In genomic region chr9:62137259-62137658, GRCm38 (mm10) we compare ENCODE assay signal across 9 mouse cellular contexts. TPM values are rescaled to one million over a fixed set of nuclear protein-coding genes. Genes with fewer than 3 reads are reported as not detected.
DNase-seq lines count a peak whose midpoint lies in the region; ATAC-seq and TF ChIP-seq lines count a peak whose summit lies in the region.
"Had no signal": no experiment of that assay in that cellular context is flagged by ENCODE, and none has a peak within 500 bp of the region (broad histone marks: within the 10 kb centered on the region; RNA-seq: fewer than 3 reads in every experiment).

No protein-coding gene starts in this region.

- no peak for TF ChIP-seq CTCF in MEL (IDR thresholded peaks at IDR 0.05 in 2 of 3, conservative IDR thresholded peaks at IDR 0.05 in 1 of 3; ENCODE audit: control insufficient read depth in 1 of 3, insufficient read depth in 1 of 3, low read depth in 2 of 3, low read length in 3 of 3, poor library complexity in 1 of 3, severe bottlenecking in 1 of 3)
- TF ChIP-seq CTCF in lung, postnatal 0 days (IDR thresholded peaks at IDR 0.05) = no peak

- H3K4me1 ChIP-seq in heart, embryonic 10.5 days = 0 out of 2 replicates have a peak, but pooled peaks cover 3% of the 10 kb centered on the region
- no peaks in the 10 kb centered on the region for H3K4me1 ChIP-seq in MEL (ENCODE audit: control insufficient read depth in 1 of 2, insufficient read depth in 2 of 2, low read length in 2 of 2)
- H3K4me1 ChIP-seq in lung, postnatal 0 days (ENCODE audit: insufficient read depth, low read depth, low read length) = no peaks in the 10 kb centered on the region
- H3K4me1 ChIP-seq: heart, embryonic 13.5 days had no signal

- DNase-seq in heart, adult 11 months = peak; percentile 90
- no peak for DNase-seq in heart, embryonic 10.5 days (ENCODE audit: low spot score)
- DNase-seq in MEL (ENCODE audit: low read depth, low spot score) = peak; percentile 24
- DNase-seq in fibroblast of lung, adult 2 months (ENCODE audit: low read depth) = peak; percentile 90
- peak; percentile 18 to 33 for DNase-seq in kidney, postnatal 36 days
- DNase-seq in lung, postnatal 0 days (ENCODE audit: low spot score) = peak; percentile 84
- peak; percentile 47 for DNase-seq in skeletal muscle tissue, adult 2 months (ENCODE audit: low read depth, low spot score)
- no peak for DNase-seq in T-cell, adult 2 months (ENCODE audit: low spot score)

- H3K4me2 ChIP-seq in lung, postnatal 0 days (replicated peaks; ENCODE audit: low read depth, low read length) = no peak overlapping the region
- H3K4me2 ChIP-seq: heart, embryonic 13.5 days had no signal

- H3K27ac ChIP-seq in heart, embryonic 10.5 days = no peak overlapping the region
- H3K27ac ChIP-seq in MEL (ENCODE audit: control insufficient read depth, low read depth, low read length) = no peak overlapping the region
- H3K27ac ChIP-seq in lung, postnatal 0 days (ENCODE audit: low read length) = no peak overlapping the region
- H3K27ac ChIP-seq: heart, embryonic 13.5 days had no signal

- TF ChIP-seq EP300 in MEL (IDR thresholded peaks at IDR 0.05; ENCODE audit: low read depth in 1 of 2, low read length in 2 of 2) = no peak
- no peak for TF ChIP-seq EP300 in lung, postnatal 0 days (IDR thresholded peaks at IDR 0.05)

- peaks cover 3% of the 10 kb centered on the region; the same call in 1 of the 2 replicates for H3K27me3 ChIP-seq in heart, embryonic 10.5 days (ENCODE audit: insufficient read depth, poor library complexity, severe bottlenecking)
- peaks cover 18 to 40% of the 10 kb centered on the region in 2 experiments for H3K27me3 ChIP-seq in MEL (ENCODE audit: control insufficient read depth in 1 of 2, insufficient read depth in 2 of 2, low read length in 2 of 2)
- H3K27me3 ChIP-seq in lung, postnatal 0 days (replicated peaks; ENCODE audit: insufficient read depth, low read length) = no peaks in the 10 kb centered on the region

- no peaks in the 10 kb centered on the region for H3K9me3 ChIP-seq in heart, embryonic 10.5 days
- no peaks in the 10 kb centered on the region for H3K9me3 ChIP-seq in MEL (replicated peaks; ENCODE audit: insufficient read depth, low read length)
- H3K9me3 ChIP-seq in lung, postnatal 0 days (ENCODE audit: low read length) = no peaks in the 10 kb centered on the region
- H3K9me3 ChIP-seq: heart, embryonic 13.5 days had no signal

- H3K36me3 ChIP-seq in heart, embryonic 10.5 days = no peaks in the 10 kb centered on the region
- H3K36me3 ChIP-seq in MEL (ENCODE audit: control insufficient read depth in 1 of 2, insufficient read depth in 2 of 2, low read length in 2 of 2) = no peaks in the 10 kb centered on the region
- H3K36me3 ChIP-seq in lung, postnatal 0 days (ENCODE audit: insufficient read depth, low read length) = no peaks in the 10 kb centered on the region
- H3K36me3 ChIP-seq: heart, embryonic 13.5 days had no signal

- no peak for TF ChIP-seq POLR2A in MEL (IDR thresholded peaks at IDR 0.05; ENCODE audit: control insufficient read depth in 1 of 2, insufficient read depth in 1 of 2, low read depth in 1 of 2, low read length in 2 of 2, poor library complexity in 1 of 2)

- 63% methylated on average over 8 of the region's 8 CpGs for WGBS in heart, embryonic 10.5 days
- 37% methylated on average over 8 of the region's 8 CpGs for WGBS in lung, postnatal 0 days

- H3K4me3 ChIP-seq in heart, embryonic 10.5 days = no peak overlapping the region
- H3K4me3 ChIP-seq in MEL (ENCODE audit: control insufficient read depth in 1 of 2, insufficient read depth in 1 of 2, low read depth in 2 of 2, low read length in 2 of 2) = no peak overlapping the region
- H3K4me3 ChIP-seq in lung, postnatal 0 days (ENCODE audit: low read depth, low read length) = no peak overlapping the region
- H3K4me3 ChIP-seq: heart, embryonic 13.5 days had no signal

- no peak overlapping the region for H3K9ac ChIP-seq in MEL (ENCODE audit: control insufficient read depth, low read depth, low read length, poor library complexity, severe bottlenecking)
- no peak overlapping the region for H3K9ac ChIP-seq in lung, postnatal 0 days (replicated peaks; ENCODE audit: low read depth)
- H3K9ac ChIP-seq: heart, embryonic 13.5 days had no signal

- no peak for TF ChIP-seq RAD21 in MEL (IDR thresholded peaks at IDR 0.05; ENCODE audit: low read depth, low read length)

- ATAC-seq in lung, postnatal 0 days = no peak; the same call in 1 of the 2 replicates

- no peaks in the 10 kb centered on the region for H3K79me2 ChIP-seq in MEL (ENCODE audit: control insufficient read depth, insufficient read depth, low read length, poor library complexity)

TF ChIP-seq in MEL, 35 proteins besides CTCF, POLR2A, EP300 and RAD21:
- TF ChIP-seq CHD1 (IDR thresholded peaks at IDR 0.05; ENCODE audit: low read depth, low read length) = no peak
- TF ChIP-seq GABPA (IDR thresholded peaks at IDR 0.05; ENCODE audit: low read depth, low read length) = no peak
- no peak for TF ChIP-seq USF1 (IDR thresholded peaks at IDR 0.05; ENCODE audit: low read depth, low read length)
- TF ChIP-seq E2F4 (IDR thresholded peaks at IDR 0.05; ENCODE audit: borderline replicate concordance, low read depth, low read length) = no peak
- TF ChIP-seq JUND (IDR thresholded peaks at IDR 0.05; ENCODE audit: low read depth, low read length) = no peak
TF ChIP-seq in MEL: peak in this region for 0.

RNA-seq across cellular contexts. Expression of gene Glce, which starts 14.8 kb away (rescaled TPM):
- 15.6 and 17.6 TPM in 2 replicates for polyA plus RNA-seq in heart, embryonic 10.5 days (2016; fragmentation: Nextera tagmentation; extraction: Ambion mirVana)
- total RNA-seq in MEL (2012; rRNA removed) = 11.8 and 12.2 TPM in 2 replicates
- polyA plus RNA-seq in MEL (2012; ENCODE audit: insufficient read depth in 1 of 2, insufficient read length in 2 of 2, low read depth in 1 of 2, low replicate concordance in 2 of 2, missing spikeins in 1 of 2) = 1 to 10 TPM in 1 of 2 experiments, not detected in 1; 9.2 TPM
- 8.5 and 9.6 TPM in 2 replicates for polyA plus RNA-seq in lung, postnatal 0 days (2015; fragmentation: Nextera tagmentation; extraction: Ambion mirVana)

Comparison
In these comparisons a context has a peak if more than half of its experiments do, and no peak if none do; other contexts are left out.
1. DNase-seq: peak in heart, adult 11 months (single experiment), MEL (single experiment), fibroblast of lung, adult 2 months (single experiment), kidney, postnatal 36 days (2 of 2), lung, postnatal 0 days (single experiment) and skeletal muscle tissue, adult 2 months (single experiment); none in heart, embryonic 10.5 days (single experiment) and T-cell, adult 2 months (single experiment).